Mouse (Mus musculus) heart, embryonic 14.5 days (tissue): ENCODE results near the gene BC017158. TPM values are rescaled to one million over a fixed set of nuclear protein-coding genes. Genes with fewer than 3 reads are reported as not detected.

Source experiments
- ATAC-seq: fragments of 200-750 bp; cut with Nextera tagmentation; 2 replicates; pipeline ENCODE4 v1.8.0; 2017; ENCODE audit warnings: low read depth, moderate TSS enrichment; ENCODE audit not compliant: insufficient number of reproducible peaks, insufficient read depth, low FRiP score
- H3K27ac ChIP-seq, 2 experiments: fragments of 200-500 bp in 1 of 2; fragments of 300-500 bp in 1 of 2; sonication (generic) in 1 of 2; replicated peaks in 1 of 2; 2 replicates each; pipeline ENCODE4 v1.5.1; 2012 to 2014; ENCODE audit warnings: low read depth in 2 of 2, low read length in 2 of 2, control low read depth in 1 of 2, mild to moderate bottlenecking in 1 of 2, mixed read lengths in 1 of 2; ENCODE audit not compliant: control insufficient read depth in 1 of 2, insufficient read depth in 1 of 2
- H3K27me3 ChIP-seq: fragments of 300-500 bp; sonication (generic); 2 replicates; pipeline ENCODE4 v1.6.1; 2014; ENCODE audit warnings: mild to moderate bottlenecking, low read length, control low read depth; ENCODE audit not compliant: control insufficient read depth, insufficient read depth
- H3K36me3 ChIP-seq: fragments of 300-500 bp; sonication (generic); 2 replicates; pipeline ENCODE4 v1.6.1; 2014; ENCODE audit warnings: mild to moderate bottlenecking, control low read depth, low read length, mixed read lengths; ENCODE audit not compliant: control insufficient read depth, insufficient read depth
- H3K4me1 ChIP-seq, 2 experiments: fragments of 200-500 bp in 1 of 2; fragments of 300-500 bp in 1 of 2; sonication (generic) in 1 of 2; 2 replicates each; pipeline ENCODE4 v1.6.1; 2012 to 2014; ENCODE audit warnings: low read length in 2 of 2, control low read depth in 1 of 2, mixed read lengths in 1 of 2; ENCODE audit not compliant: control insufficient read depth in 2 of 2, insufficient read depth in 2 of 2
- H3K4me2 ChIP-seq: fragments of 300-500 bp; sonication (generic); 2 replicates; pipeline ENCODE4 v1.6.1; 2014; ENCODE audit warnings: mild to moderate bottlenecking, low read length
- H3K4me3 ChIP-seq, 2 experiments: fragments of 200-500 bp in 1 of 2; fragments of 300-500 bp in 1 of 2; sonication (generic) in 1 of 2; 2 replicates each; pipeline ENCODE4 v1.5.1; 2012 to 2014; ENCODE audit warnings: low read length in 2 of 2, mild to moderate bottlenecking in 2 of 2, control low read depth in 1 of 2, low read depth in 1 of 2, moderate library complexity in 1 of 2; ENCODE audit not compliant: control insufficient read depth in 1 of 2, insufficient read depth in 1 of 2
- H3K9ac ChIP-seq: fragments of 300-500 bp; sonication (generic); 2 replicates; pipeline ENCODE4 v1.6.1; 2014; ENCODE audit warnings: mild to moderate bottlenecking, low read length
- H3K9me3 ChIP-seq: fragments of 300-500 bp; sonication (generic); 2 replicates; pipeline ENCODE4 v1.6.1; 2016; ENCODE audit warnings: low read length, control low read depth; ENCODE audit not compliant: control insufficient read depth
- WGBS: fragments of 180-500 bp; shearing (Covaris S2); extraction: QIAGEN DNeasy Blood & Tissue Kit; methylation state at CpG from one replicate; pipeline ENCODE4 v1.1.7; 2014; 5-methylcytosine and 5-hydroxymethylcytosine counted together
- polyA plus RNA-seq: library from polyadenylated mRNA; unstranded; fragments of >200 nt; fragmentation: Nextera tagmentation; extraction: Ambion mirVana; gene quantifications from 2 replicates; pipeline ENCODE4 v1.2.1, GENCODE M21; 2014

Gene BC017158
- polyA plus RNA-seq, 1 experiment from 2014 or later: 16.3 TPM

- no peak overlapping the region for H3K27ac ChIP-seq
- H3K9ac ChIP-seq: no peak overlapping the region
- no peaks in the 10 kb centered on the region for H3K27me3 ChIP-seq
- no peak for ATAC-seq
- H3K36me3 ChIP-seq: no peaks in the 10 kb centered on the region
- peaks cover 8 to 9% of the 10 kb centered on the region in 2 experiments for H3K4me1 ChIP-seq
- no peak overlapping the region for H3K4me2 ChIP-seq
- H3K9me3 ChIP-seq: no peaks in the 10 kb centered on the region
- no peak overlapping the region for H3K4me3 ChIP-seq
Observed at GRCm38 (mm10) chr7:128307851-128308250, 9.9 kb upstream of the BC017158 start.

- Histone ChIP-seq H3K4me2 (no peak overlapping the region), H3K4me3 (no peak overlapping the region), H3K4me1 (peaks cover under 1% of the 10 kb centered on the region in 2 experiments; a peak in 2 of 4 replicates), H3K36me3 (no peaks in the 10 kb centered on the region), H3K27ac (no peak overlapping the region), H3K9me3 (no peaks in the 10 kb centered on the region), H3K27me3 (no peaks in the 10 kb centered on the region), H3K9ac (no peak overlapping the region; the same call in 1 of the 2 replicates)
- 3% methylated on average over 5 of the region's 5 CpGs for WGBS
- ATAC-seq: no peak
Observed at GRCm38 (mm10) chr7:128304907-128305306, 6.9 kb upstream of the BC017158 start.

- Histone ChIP-seq H3K4me2 (no peak overlapping the region), H3K9me3 (no peaks in the 10 kb centered on the region), H3K4me1 (no peaks in the 10 kb centered on the region), H3K4me3 (no peak overlapping the region), H3K27me3 (no peaks in the 10 kb centered on the region), H3K36me3 (no peaks in the 10 kb centered on the region), H3K27ac (no peak overlapping the region), H3K9ac (no peak overlapping the region)
- no peak for ATAC-seq
- WGBS: 81% methylated on average over 6 of the region's 6 CpGs
Observed at GRCm38 (mm10) chr7:128304198-128304597, 6.2 kb upstream of the BC017158 start.

GRCm38 (mm10) chr7:128302151-128302550, 4.2 kb upstream of the BC017158 start:
- Histone ChIP-seq H3K27me3 (no peaks in the 10 kb centered on the region), H3K4me1 (peaks cover 2 to 9% of the 10 kb centered on the region in 2 experiments), H3K4me2 (no peak overlapping the region), H3K9ac (no peak overlapping the region), H3K36me3 (no peaks in the 10 kb centered on the region), H3K9me3 (no peaks in the 10 kb centered on the region), H3K27ac (no peak overlapping the region), H3K4me3 (no peak overlapping the region)
- WGBS: 71% methylated on average over 3 of the region's 3 CpGs
- no peak for ATAC-seq

- no peak overlapping the region for H3K4me2 ChIP-seq
- no peak overlapping the region for H3K27ac ChIP-seq
- no peaks in the 10 kb centered on the region for H3K36me3 ChIP-seq
- no peaks in the 10 kb centered on the region for H3K9me3 ChIP-seq
- H3K9ac ChIP-seq: no peak overlapping the region
- ATAC-seq: no peak
- no peaks in the 10 kb centered on the region for H3K27me3 ChIP-seq
- 62% methylated on average over 3 of the region's 3 CpGs for WGBS
- no peak overlapping the region for H3K4me3 ChIP-seq
- H3K4me1 ChIP-seq: peaks cover 2 to 13% of the 10 kb centered on the region in 2 experiments
Observed at GRCm38 (mm10) chr7:128300952-128301351, 3.0 kb upstream of the BC017158 start.

GRCm38 (mm10) chr7:128298481-128299342, 742 bp upstream of the BC017158 start:
- 0 out of 4 replicates have a peak overlapping the region, but pooled peaks of 1 of the 2 experiments have one; percentile 69 for H3K27ac ChIP-seq
- H3K9me3 ChIP-seq: no peaks in the 10 kb centered on the region
- peaks cover 2 to 13% of the 10 kb centered on the region in 2 experiments for H3K4me1 ChIP-seq
- ATAC-seq: no peak
- WGBS: 82% methylated on average over 8 of the region's 8 CpGs
- H3K9ac ChIP-seq: peak overlapping the region; percentile 88
- no peaks in the 10 kb centered on the region for H3K27me3 ChIP-seq
- H3K4me3 ChIP-seq: peak overlapping the region; percentile 86 to 91; a peak in 3 of 4 replicates
- H3K4me2 ChIP-seq: peak overlapping the region; percentile 88
- H3K36me3 ChIP-seq: peaks cover 15% of the 10 kb centered on the region; the same call in 1 of the 2 replicates

GRCm38 (mm10) chr7:128297291-128297616, 716 bp downstream of the BC017158 start:
- WGBS: 37% methylated on average over 10 of the region's 10 CpGs
- peaks cover 19% of the 10 kb centered on the region for H3K36me3 ChIP-seq
- H3K4me2 ChIP-seq: peak overlapping the region; percentile 88
- H3K4me1 ChIP-seq: peaks cover 2 to 13% of the 10 kb centered on the region in 2 experiments
- ATAC-seq: no peak
- peak overlapping the region in 1 of 2 experiments; percentile 69; a peak in 1 of 4 replicates for H3K27ac ChIP-seq
- H3K4me3 ChIP-seq: peak overlapping the region; percentile 86 to 91
- H3K27me3 ChIP-seq: no peaks in the 10 kb centered on the region
- peak overlapping the region; percentile 88 for H3K9ac ChIP-seq
- H3K9me3 ChIP-seq: no peaks in the 10 kb centered on the region
